Mouse (Mus musculus) cerebellum, postnatal 25 days (tissue): Measurements from ENCODE around the gene Epb41l1.

Experiments
- DNase-seq, 2 experiments: peaks; one replicate each; pipeline ENCODE4 v3.0.0; 2021; ENCODE audit warnings: mixed read lengths in 2 of 2

Gene Epb41l1

DNA sequence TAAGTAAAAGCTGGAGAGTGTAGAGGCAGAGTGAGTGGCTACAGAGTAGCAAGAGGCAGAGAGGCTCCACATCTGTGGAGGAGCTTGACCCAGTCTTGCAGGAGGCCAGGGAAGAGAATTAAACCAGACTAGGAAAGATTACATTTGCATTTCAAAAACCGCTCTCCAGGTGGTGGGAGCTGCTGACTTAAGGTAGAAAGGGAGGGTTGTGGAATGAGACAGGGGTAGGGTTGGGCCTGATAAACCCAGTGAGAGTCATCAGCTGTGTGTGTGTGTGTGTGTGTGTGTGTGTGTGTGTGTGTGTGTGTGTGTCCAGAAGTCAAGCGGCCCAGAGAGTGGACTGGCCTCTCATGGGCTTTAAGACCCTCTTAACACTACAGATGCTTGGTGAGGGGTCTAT lies 4.9 kb downstream of the Epb41l1 start:
- DNase-seq: no peak

DNA sequence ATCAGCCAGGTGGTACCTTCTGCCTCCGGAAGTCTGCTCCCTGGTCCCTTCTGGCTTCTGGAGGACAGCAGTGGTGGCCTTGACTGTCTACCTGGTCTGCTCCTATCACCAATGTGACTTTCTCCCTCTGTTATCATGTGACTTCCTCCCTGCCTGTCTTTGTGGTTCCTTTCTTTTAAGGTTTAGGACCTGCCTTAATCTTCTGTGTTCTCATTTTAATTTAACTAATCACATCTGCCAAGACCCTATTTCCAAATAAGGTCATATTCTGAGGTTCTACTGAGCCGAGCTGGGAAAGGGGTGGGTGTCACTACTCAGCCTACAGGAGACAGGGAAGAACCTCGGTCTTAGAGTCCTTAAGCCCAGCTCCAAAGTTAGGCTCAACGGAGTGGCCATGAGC lies 5.4 kb downstream of the Epb41l1 start:
- DNase-seq: no peak

DNA sequence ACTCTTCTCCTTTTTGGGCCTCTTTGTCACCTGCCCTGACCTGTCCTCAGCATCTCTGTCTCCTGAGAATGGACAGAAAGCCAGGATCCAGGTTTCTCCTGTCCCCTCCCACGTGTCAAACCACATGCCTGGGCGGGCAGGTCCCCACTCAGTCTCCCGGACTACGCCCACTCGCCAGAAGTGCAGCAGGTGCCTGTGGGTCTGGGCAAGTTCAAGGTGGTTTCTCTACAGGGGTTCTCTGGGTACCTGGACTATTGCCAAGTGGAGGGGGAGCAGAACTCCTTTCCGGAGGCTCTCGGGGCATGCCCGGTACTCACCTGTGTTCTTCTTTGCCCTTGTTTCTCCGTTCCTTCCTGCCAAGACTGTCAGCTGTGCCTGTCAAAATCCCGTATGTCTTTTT lies 9.1 kb downstream of the Epb41l1 start:
- peak; percentile 31 to 35 for DNase-seq

DNA sequence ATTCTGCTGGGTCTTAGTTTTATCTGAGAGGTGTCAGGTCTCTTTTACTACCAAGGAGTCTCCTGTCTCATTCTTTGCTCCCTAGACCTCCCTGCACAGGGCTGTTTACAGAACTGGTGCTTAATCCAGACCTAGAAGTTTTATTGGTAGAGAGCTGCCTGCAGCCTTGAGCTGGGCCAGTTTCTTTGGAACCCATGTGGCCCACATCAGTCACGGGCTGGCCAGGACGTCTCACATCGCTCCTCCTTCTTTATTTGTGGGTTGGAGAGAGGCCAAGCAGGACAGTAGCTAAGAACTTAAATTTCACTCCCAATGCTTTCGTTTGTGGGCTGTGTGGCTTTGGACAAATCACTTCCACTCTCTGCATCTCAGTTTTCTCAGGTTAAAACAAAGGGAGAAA lies 9.6 kb downstream of the Epb41l1 start:
- DNase-seq: no peak

DNA sequence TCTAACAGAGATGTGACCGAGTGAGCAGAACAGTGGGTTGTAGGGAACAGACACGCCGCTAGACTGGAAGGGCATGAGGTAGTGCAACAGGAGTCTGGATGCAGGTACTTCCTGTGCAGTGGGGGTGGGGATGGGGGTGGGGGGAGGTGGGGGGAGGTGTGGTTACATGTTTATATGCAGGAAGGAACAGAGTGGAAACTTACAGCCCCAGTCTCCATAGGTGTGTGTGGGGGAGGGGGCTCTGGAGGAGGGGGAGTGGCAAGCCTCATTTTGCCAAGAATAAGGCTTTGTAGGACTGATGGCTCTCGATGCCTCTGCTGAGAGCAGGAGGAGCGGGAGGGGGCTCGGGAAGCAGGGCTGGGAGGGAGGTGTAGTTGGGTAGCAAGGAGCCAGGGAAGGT lies 10.7 kb downstream of the Epb41l1 start:
- DNase-seq: no peak

DNA sequence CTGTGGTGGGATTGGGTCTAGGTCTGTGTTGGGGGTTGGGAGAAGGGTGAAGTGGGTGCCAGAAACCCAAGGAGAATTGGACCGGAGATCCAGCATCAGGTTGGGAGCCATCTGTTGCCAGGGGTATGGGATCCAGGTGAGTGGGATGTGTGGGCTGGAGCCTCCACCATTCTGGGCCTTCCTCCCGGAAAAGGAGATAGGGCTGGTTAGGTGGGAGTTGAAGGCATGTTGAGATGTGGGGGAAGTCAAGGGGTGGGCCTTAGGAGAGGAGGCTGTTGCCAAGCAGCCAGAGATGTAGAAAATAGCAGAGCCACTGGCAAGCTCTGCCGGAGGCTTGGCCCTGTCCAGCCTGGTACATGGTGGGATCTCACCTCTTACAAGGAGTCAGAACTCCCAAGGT lies 11.4 kb downstream of the Epb41l1 start:
- no peak for DNase-seq

DNA sequence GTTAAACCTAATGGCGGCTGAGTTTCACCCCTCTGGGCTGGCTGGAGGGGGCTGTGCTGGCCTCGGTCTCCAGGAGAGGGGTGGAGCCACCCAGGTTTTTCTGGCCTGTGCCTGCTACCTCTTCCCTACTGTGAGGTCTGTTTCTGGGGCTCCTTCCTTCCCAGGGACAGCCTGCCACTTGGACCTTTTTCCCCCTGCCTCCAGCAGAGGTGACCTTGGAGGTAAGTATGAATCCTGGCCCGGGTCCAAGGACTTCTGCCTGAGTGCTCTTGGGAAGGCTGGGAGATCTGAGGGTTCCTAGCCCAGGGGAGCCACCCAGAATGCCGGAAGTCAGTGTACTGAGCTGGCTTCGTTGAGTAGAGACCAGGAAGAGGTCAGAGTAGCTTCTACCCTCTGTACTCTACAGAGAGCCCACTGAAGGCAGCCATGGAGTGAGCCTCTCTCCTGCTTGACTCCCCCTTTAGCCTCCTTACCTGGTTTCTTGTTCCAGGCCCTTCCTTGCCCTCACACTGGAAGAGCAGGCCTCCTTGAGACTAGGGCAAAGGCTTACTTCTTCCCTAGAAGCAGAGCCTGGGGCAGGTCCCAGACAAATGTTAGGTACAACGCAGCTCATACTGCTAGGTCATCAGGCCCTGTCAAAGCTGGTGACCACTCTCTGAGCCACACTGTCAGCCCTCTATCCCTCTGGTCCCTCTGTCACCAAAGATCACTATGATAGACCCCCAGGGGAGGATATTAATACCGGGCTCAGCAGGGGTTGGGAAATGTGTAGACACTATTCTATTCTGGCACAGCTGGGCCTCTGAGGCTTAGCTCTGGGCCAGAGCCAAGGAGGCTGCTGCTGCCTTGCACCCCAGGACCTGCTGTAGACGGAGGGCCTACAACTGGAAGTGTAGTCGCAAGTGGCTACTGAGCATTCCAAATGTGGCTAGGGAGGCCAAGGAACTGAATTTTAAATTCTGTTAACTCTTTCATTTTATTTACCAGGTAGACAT lies 12.5 kb downstream of the Epb41l1 start:
- peak in 1 of 2 experiments; percentile 28 for DNase-seq

DNA sequence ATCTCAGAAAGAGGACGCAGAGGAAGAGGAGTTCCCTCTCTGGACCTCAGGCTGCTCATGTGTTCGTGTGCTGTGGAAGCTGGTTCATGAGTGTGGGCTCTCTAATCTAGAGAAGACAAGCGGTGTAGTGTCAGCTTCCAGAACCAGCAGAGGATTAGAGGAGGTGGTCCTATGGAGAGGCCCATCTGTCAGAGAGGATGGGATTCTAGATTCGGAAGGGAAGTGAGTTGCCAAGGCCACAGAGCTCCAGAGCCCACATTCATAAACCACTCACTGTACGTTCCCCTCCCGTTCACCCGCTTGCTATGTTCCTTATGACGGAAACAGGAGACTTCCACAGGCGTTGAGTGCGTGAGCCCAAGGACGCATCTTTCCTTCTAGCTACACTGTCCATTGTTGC lies 16.9 kb downstream of the Epb41l1 start:
- no peak for DNase-seq

DNA sequence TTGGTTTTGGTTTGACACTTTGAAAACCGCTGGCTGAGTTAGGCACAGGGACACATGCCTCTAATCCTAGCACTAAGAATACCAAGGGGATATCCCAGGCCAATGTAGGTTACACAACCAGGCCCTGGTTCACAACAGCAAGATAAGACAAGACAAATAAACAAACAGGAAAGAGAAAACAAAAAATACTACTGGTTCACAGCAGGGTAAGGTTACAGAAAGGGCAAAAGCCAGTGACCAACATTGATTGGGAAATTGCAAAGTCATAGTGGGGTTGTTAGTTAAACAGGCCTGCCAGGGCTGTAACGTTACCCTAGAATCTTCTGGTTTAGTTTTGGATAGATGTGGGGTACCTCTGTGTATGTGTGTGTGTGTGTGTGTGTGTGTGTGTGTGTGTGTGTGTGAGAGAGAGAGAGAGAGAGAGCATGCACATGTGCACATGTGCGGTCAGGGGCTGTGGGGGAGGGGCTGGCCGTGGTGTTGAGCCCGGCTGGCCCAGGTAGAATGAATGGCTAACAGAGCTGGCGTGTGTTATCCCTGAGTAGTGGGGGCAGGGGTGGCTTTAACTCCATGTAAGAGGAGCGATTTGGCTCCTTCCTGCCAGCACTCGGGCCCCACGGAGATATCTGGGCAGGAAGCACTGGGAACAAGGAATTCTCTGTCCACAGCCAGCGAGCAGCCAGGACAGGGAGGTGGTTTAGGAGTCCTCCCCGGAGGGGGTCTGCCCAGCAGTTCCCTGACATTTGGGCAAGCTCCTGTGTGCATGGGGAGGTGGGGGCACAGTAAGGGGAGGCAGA lies 19.2 kb downstream of the Epb41l1 start:
- peak in 1 of 2 experiments; percentile 38 for DNase-seq

DNA sequence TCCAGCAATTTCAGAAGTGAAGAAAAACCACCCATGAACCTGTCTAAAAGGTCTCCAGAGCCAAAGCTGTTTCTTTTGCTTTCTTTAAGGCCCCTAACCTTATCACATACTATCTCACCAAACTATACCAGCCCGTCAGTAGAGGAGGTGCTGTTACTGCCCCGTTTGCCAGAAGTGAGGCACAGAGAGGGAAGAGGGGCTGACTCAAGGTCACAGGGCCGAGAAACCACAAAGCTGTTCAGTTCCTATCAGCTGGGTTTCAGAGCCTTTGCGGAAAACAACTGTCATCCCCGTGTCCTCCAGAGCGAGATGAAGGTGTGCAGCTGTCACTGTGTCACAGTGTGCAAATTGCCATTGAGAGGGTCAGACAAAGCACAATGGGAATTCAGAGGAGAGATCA lies 21.2 kb downstream of the Epb41l1 start:
- no peak for DNase-seq

DNA sequence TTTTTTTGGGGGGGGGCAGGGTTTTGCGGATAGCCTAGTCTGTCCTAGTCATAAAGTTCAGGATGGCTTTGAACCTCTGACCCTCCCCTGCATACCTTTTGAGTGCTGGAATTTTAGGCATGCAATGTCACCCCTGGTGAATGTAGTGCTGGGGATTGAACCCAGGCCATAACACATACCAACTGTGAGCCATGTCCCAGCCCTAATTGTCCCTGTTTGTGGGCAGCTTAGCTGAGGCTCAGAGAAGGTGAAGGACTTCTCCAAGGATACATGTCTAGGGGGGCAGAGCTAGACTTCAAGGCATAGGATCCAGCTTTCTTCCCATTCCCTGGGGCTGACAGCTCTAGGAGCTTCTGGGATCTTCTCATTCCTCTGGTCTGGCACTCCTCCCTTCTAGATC lies 22.6 kb downstream of the Epb41l1 start:
- no peak for DNase-seq

DNA sequence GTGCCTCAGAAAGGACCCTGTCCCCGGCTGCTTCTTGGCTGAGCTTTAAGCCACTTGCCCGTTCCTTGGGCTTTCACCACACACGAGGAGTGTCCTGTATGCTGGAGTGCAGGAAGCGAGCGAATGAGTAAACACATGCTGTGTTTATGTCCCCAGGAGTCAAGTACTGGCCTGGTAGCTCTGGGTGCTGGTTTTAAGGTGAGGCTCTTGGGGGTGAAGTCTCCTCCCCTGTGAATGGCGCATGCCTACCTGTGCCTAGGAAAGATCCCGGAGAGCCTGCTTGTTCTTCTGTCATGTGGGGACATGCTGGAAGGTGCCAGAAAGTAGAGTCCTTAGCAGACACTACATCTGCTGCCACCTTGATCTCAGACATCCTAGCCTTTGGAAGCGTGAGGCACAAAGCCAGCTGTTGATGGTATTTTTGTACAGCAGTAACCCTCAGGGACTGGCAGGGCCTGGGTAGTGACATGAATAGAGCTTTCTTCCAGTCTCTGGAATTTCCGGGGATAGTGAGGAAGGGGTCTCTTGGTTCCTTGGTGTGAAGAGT lies 25.9 kb downstream of the Epb41l1 start:
- DNase-seq: no peak

DNA sequence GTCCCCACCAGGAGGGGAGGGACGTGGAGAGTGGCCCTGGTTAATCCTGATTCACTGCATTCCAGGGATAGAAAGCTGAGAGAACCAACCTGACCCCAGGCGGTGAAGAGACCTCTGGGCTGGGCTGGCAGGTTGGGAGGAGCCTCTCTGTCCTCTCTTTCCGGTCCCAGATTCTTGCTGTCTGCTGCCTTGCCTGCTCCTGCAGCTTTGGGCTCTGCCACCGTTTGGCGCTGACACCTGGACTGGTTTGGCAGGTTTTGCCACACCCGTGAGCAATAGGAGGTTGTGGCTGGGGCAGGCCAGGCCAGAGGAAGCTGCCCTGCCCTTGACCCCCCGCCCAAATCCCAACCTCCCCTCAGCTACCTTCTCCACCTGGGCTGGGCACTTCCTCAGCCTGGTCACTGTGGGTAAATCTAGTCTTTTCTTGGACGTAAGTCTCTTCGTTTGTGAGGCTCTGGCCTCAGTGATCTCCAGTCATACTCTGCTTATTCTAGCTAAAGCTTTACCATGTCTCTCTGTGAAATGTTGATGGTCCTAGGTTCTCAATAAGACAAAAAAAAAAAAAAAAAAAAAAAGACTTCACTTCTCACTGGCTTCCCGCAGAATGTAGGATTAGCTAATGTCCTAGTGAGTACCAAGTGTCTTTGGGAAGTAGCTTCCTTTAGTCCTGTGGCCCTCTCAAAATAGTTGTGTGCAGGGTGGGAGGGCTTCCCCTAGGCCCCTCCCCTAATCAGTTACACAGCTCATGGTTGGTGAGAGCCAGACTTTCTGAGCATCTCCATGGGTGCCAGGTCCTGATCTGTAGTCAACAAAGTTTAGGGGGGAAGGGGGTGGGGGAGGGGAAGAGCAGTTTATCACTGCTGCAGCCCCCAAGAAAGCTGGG lies 26.9 kb downstream of the Epb41l1 start:
- DNase-seq: no peak

DNA sequence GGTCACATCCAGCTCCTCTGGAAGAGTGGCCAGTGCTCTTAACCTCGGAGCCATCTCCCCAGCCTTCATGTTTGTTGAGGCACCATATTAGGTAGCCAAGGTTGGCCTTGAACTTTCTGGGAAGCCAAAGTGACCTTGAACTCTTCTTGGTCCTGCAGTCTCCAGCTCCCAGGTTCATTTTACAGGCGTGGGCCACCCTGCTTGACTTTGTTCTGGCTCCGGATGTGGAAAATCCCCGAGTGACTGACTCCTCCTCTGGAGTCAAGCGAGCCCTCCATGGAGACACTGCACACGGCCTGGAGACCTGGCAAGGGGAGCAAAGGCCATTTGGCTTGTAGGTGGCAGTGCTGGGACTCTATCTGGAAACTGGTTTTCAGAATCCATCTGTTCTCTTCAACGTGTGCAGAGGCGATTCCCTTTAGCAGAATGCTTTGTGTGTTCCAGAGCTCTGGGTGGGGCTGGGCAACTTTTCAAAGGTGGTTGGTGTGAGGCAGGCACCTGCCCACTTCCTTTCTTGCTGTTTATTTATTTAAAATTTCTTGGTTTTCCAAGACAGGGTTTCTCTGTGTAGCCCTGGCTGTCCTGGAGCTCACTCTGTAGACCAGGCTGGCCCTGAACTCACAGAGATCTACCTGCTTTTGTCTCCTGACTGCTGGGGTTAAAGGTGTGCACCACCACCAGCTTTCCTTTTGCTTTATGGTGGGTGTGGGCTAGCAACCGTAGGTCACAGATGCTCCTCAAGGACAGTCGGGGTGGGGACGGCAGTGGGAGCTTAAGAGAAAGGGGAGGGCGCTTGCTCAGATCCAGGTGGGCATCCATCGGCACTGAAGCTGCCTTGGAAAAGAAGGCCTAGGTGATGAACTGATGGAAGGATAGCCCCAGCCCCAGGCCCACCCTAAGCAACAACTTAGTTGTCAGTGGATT lies 30.8 kb downstream of the Epb41l1 start:
- no peak for DNase-seq

DNA sequence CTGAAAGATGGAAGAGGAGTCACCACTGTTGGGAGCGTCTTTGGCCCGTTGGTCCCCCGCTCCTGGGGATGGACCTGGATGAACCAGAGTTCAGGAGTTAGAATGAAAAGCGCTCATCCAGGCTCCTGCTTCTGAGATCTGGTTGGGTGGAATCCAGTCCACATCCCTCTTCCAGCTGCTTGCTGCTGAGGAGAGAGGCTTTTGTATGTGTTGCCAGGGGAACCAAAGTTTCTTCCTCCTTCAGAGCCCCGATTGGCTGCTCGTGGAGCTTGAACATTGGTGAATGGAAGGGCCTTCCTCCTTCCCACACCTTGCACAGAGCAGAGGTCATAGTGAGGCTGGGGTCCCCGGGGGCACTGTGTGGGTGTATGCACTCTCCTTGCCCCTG lies 31.4 kb downstream of the Epb41l1 start:
- DNase-seq: no peak

DNA sequence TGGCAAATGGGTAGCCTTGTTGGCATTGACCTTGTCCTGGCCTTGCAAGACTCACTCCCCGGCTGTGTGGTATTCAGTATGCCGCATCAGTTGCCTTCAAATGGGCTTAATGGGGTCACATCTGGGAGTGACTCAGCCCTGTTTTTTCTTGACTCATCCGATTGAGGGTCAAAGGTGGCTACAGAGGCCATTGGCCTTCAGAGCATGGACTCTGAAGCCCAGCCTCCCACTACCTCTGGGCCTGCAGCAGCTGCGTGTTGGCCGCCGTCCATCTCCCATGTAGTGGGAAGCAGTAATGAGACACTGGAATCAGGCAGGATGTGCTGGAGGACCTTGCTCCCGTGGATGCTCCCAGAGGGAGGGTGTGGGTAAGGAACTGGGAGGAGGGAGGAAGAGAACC lies 33.1 kb downstream of the Epb41l1 start:
- DNase-seq: no peak

DNA sequence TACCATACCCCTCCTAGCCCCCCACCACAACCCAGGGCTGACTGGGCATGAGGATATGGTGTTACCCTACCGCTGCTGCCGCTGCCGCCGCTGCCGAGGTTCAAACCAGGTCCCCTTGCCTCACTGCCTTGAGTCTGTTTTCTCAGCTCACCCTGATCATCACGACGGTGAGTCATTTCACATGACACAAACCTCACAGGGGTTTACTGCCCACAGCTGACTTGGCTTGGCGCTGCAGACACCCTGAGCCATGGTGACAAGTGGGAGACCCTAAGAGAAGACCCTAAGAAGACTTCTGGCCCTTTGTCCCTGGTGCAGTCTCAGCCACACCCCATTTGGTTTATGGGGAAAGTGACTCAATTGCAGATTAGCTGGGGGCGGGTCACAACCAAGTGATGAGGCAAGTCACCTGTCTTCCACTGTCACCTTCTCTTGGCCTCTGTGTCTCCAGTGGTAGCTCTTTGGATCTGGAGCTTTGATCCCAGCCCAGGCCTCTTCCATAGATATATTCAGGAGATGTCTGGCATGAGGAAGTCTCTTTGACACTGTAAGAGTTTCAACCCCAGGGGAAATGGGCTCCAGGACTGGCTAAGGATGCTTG lies 34.9 kb downstream of the Epb41l1 start:
- no peak for DNase-seq

DNA sequence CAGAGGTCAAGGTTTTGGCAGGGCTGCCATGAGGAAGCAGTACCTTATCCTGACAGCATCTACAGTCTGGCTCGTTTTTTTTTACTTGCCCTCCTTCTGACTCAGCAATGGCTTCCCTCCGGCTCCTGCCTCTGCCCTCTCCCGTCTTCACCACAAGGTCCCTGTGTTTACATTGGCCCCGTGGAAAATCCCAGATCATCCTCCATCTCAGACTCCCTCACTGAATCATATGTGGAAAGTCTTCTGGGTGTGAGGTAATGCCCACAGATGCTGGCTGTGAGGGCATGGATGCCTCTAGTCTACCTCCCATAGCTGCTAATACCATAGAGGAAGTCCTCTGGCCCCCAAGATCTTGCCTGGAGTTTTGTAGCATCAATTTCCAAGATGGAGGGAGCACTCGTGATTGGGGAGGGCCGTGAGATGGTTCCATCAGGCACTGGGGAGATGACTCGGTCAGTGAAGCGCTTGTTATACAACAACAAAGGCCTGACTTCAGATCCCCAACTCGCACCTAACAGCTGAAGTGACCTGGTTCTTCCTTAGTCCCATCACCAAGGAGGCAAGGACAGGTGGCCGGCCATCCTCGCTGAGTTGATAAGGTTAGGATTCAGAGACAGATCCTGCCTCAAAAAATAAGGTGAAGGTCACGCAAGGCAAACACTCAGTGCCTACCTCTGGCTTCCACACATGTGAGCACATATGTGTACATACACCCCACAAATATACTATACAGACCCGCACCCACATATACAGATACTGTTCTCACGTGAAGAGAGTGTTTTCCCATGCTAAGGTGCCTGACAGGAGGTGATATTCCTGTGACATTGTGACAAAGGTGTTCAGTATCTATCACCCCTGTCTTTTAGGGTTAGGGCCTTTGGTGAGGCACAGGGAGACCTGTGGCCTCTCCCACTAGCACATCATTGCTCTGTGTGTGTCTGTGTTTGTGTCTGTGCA lies 36.0 kb downstream of the Epb41l1 start:
- DNase-seq: no peak

DNA sequence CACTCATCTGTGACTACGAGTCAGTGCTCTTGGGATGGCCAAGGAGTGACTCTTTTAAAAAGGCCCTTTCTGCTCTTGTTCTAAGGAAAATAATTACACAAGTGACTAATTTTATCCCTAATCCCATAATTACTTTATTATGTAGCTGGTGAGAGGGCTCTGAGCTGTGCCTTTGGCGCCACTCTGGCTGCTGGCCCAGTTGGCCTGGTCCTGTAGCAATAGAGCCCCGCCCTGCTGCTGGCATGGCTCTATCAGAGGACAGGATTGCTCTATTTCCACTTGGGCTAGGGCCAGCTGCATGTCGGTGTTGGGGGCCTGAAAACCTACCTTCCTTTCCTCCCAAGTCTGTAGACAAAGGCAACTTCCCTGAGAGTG lies 36.6 kb downstream of the Epb41l1 start:
- DNase-seq: peak; percentile 39 to 73

DNA sequence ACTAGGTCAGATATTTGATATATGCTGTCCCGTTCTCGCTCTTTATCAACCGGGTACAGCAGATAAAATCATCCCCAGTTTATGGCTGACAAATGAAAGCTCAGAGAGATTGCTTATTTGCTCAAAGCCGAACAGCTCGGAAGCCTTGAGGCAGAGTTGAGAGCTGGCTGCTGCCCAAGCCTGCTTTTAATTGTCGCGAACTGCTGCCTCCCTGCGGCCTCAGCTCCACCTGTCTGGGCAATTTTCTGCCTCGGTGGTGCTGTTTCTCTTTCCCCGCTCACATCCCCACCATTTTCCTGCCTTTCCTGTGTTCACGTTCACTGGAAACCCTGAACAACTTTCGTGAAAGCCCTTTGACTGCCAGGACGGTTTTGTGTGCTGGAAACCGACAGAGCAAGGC lies 39.8 kb downstream of the Epb41l1 start:
- peak; percentile 82 to 89 for DNase-seq
